Mouse (Mus musculus) ES-Bruce4 (cell line): Measurements from ENCODE around the gene Vdr.

ENCODE experiments used
- CTCF ChIP-seq: IDR thresholded peaks from one replicate; pipeline ENCODE4 v1.8.1; 2011; ENCODE audit warnings: low read depth, low read length
- EP300 ChIP-seq: IDR thresholded peaks from 2 replicates; pipeline ENCODE4 v1.6.1; 2011; ENCODE audit warnings: low read depth, low read length; ENCODE audit not compliant: insufficient read depth
- POLR2A ChIP-seq: IDR thresholded peaks from one replicate; pipeline ENCODE4 v1.8.1; 2011; ENCODE audit warnings: low read length; ENCODE audit not compliant: insufficient read depth

DNA sequence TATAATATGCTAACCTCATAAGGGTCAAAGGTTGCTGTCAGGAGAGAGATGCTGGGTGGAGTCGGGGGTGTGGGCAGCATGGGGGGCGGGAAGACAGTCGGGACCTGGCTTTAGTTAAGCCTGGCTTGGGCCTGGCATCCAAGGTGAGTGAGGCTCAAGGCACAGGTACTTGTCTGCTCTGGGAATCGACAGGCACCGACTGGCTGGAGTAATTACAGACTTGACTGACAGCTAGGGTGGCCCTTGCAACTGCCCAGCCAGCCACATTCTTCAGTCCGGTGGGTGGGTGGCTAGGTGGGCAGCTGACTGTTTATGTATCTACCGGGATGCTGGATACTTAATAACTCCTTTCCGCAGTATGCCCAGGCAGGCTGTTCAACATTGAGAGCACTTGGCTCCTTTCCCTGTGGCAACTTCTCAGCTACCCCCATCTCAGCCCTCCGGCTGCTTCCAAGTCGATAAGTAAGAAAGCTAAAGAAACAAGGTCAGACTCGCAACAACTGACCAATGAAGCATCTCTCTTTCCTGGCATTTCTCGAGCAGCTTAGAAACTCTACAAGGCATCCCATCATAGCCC lies 10.0 kb downstream of the Vdr start:
- TF ChIP-seq EP300 (no peak), CTCF (no peak), POLR2A (no peak)
